Mouse (Mus musculus) heart, postnatal 0 days (tissue): ENCODE results near the gene Mkks.

ENCODE experiments used
- CTCF ChIP-seq: IDR thresholded peaks from 2 replicates; pipeline ENCODE4 v1.5.1; 2016; ENCODE audit warnings: antibody characterized with exemption, control low read depth, low read depth
- EP300 ChIP-seq: IDR thresholded peaks from 2 replicates; pipeline ENCODE4 v1.6.1; 2016; ENCODE audit warnings: antibody characterized with exemption, low read depth

- TF ChIP-seq CTCF (no peak), EP300 (peak; percentile 92)
Measured at GRCm38 (mm10) chr2:136891951-136892371, 772 bp upstream of the Mkks start.
